Mouse (Mus musculus): Measurements from ENCODE around the gene Iffo2. TPM values are rescaled to one million over a fixed set of nuclear protein-coding genes. Genes with fewer than 3 reads are reported as not detected.
A peak's percentile ranks its signal among the peaks of the same experiment; 100 is the strongest.

Gene Iffo2
- polyA plus RNA-seq, 1 experiment from 2014 or later = 5.1 TPM

DNA sequence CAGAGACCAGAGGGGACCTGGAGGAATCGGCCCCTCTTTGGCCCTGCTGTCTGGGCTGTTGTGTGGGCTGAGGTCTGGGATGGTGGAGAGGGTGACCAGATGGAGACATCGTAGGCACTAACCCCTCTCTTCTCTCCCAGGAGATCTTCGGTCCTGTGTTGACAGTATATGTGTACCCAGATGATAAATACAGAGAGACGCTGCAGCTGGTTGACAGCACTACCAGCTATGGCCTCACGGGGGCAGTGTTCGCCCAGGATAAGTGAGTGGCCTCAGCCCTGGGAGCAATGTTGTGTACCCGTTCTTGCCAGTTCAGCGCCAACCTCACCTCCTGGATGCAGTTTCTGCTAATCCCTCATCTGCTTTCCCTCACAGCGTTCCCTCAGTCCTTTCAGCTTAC, 113.6 kb downstream of the Iffo2 start:
- Histone ChIP-seq H3K36me3 (peaks cover 18% of the 10 kb centered on the region), H3K27me3 (peaks cover 10% of the 10 kb centered on the region; the same call in 1 of the 2 replicates), H3K9me3 (replicated peaks) (no peaks in the 10 kb centered on the region), H3K4me3 (replicated peaks) (no peak overlapping the region), H3K4me2 (replicated peaks) (no peak overlapping the region), H3K9ac (no peak overlapping the region), H3K27ac (replicated peaks) (no peak overlapping the region), H3K4me1 (peaks cover 21% of the 10 kb centered on the region)
- WGBS = 15% methylated on average over 9 of the region's 9 CpGs
- no peak; the same call in 1 of the 2 replicates for ATAC-seq (ENCODE audit: insufficient number of reproducible peaks, low FRiP score, low TSS enrichment, low read depth)

DNA sequence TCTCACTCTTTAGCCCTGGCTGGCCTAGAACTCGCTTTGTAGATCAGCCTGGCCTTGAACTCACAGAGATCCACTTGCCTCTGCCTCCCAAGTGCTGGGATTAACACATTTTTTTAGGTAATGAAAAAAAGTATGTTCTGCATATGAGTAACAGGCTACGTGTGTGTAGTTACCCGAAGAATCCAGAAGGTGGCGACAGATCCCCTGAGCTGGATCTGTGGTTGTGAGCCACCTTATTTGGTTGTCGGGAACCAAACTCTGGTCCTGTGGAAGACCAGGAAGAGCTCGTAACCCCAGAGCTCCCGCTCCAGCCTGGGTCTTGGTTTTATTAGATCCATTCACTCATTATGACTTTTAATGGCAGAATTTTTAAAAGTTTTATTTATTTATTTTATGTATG, 116.6 kb downstream of the Iffo2 start:
- no peak overlapping the region for H3K4me2 ChIP-seq (replicated peaks)
- no peak overlapping the region for H3K9ac ChIP-seq
- 88% methylated on average over 7 of the region's 7 CpGs for WGBS
- no peak overlapping the region for H3K27ac ChIP-seq (replicated peaks)
- H3K36me3 ChIP-seq = peaks cover 20% of the 10 kb centered on the region
- no peak for ATAC-seq (ENCODE audit: insufficient number of reproducible peaks, low FRiP score, low TSS enrichment, low read depth)
- peaks cover 7% of the 10 kb centered on the region; the same call in 1 of the 2 replicates for H3K27me3 ChIP-seq
- no peaks in the 10 kb centered on the region for H3K9me3 ChIP-seq (replicated peaks)
- H3K4me1 ChIP-seq = peaks cover 7% of the 10 kb centered on the region
- H3K4me3 ChIP-seq (replicated peaks) = no peak overlapping the region

DNA sequence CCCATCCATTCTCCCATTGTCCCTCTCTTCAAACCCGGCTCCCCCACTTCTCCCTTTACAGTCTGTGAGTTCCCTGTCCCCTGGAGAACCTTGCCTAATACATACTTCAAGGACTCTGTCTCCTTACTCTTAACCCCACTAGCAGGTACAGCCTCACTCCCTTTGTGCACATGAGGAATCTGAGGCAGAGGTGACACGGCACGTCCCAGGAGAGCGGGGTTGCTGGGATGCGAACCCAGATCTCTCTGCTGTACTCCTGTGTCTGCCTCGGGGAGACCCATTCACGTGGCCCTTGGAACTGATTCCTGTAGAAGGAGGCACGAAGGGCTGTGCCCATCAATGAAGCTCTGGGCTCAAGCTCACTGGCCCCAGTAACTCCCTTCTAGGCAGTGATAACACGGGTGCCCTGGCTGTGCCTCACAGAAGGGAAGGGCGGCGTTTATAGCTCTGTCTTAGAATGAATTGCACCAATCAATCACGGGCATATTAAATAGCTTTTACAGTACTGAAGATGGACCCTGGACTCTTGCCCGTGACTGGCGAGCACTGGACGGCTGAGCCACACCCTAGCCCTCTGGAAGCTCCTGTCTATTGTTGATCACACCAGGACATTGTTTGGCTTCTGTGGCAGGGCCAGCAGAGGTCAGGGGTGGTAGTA, 119.9 kb downstream of the Iffo2 start:
- H3K9ac ChIP-seq = no peak overlapping the region
- no peaks in the 10 kb centered on the region for H3K27me3 ChIP-seq
- no peak for ATAC-seq (ENCODE audit: insufficient number of reproducible peaks, low FRiP score, low TSS enrichment, low read depth)
- no peaks in the 10 kb centered on the region for H3K9me3 ChIP-seq (replicated peaks)
- no peaks in the 10 kb centered on the region for H3K4me1 ChIP-seq
- 85% methylated on average over 15 of the region's 15 CpGs for WGBS
- no peak overlapping the region for H3K4me2 ChIP-seq (replicated peaks)
- H3K36me3 ChIP-seq = peaks cover 20% of the 10 kb centered on the region
- H3K27ac ChIP-seq (replicated peaks) = no peak overlapping the region
- no peak overlapping the region for H3K4me3 ChIP-seq (replicated peaks)

DNA sequence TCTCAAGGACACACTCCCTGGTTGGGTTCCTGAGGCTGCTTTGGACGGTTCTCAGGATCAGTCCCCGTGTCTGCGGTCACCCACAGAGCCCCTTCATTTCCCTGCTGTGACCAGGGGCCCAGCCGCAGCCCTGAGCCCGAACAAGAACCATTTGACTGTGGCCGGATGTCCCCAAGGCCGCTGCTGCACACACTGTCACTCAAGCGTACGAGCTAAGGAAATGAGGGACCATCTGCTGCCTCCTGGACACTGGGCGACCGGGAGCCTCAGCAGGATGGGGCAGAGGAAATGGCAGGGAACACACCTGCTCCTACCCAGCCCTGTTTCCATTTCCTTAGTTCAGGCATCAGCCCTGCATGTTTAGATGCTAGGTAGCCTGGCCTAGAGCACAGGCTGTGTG, 120.6 kb downstream of the Iffo2 start:
- H3K9me3 ChIP-seq (replicated peaks) = no peaks in the 10 kb centered on the region
- H3K4me1 ChIP-seq = no peaks in the 10 kb centered on the region
- no peak overlapping the region for H3K4me3 ChIP-seq (replicated peaks)
- no peaks in the 10 kb centered on the region for H3K27me3 ChIP-seq
- H3K9ac ChIP-seq = no peak overlapping the region
- no peak overlapping the region for H3K4me2 ChIP-seq (replicated peaks)
- peaks cover 20% of the 10 kb centered on the region for H3K36me3 ChIP-seq
- ATAC-seq (ENCODE audit: insufficient number of reproducible peaks, low FRiP score, low TSS enrichment, low read depth) = no peak
- WGBS = 70% methylated on average over 11 of the region's 11 CpGs
- no peak overlapping the region for H3K27ac ChIP-seq (replicated peaks)

DNA sequence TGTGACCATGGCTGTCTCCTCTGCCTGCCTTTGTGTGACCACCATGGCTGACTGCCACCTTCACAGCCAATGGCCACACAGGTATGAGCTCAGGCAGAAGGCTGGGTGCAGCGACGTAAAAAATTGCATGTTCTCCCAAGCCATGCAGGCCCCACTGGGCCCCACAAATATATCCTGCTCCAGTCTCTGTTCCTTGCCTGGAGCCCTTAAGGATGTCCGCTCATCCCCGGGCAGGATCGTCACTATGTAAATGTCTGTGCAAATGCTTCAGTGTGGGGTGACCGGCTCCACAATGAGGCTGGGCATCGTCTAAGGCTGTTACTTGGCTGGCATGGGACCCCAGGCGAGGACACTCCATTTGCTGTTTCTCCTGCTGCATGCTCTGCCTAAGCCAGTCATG, 122.9 kb downstream of the Iffo2 start, which contains the start of gene Tas1r2:
Gene Tas1r2, plus strand, starts transcription at position 301 of the 400 bp plus-strand sequence.
- no peak within 1 kb of the TSS for H3K4me3 ChIP-seq (replicated peaks)
- H3K4me2 ChIP-seq (replicated peaks) = no peak within 1 kb of the TSS
- H3K9me3 ChIP-seq (replicated peaks) = no peaks in the 10 kb centered on the region
- no peak for ATAC-seq (ENCODE audit: insufficient number of reproducible peaks, low FRiP score, low TSS enrichment, low read depth)
- H3K27ac ChIP-seq (replicated peaks) = no peak within 1 kb of the TSS
- peaks cover 7% of the 10 kb centered on the region for H3K36me3 ChIP-seq
- H3K9ac ChIP-seq = no peak within 1 kb of the TSS
- H3K4me1 ChIP-seq = no peaks in the 10 kb centered on the region
- WGBS = 86% methylated on average over 8 of the region's 8 CpGs
- H3K27me3 ChIP-seq = no peaks in the 10 kb centered on the region

DNA sequence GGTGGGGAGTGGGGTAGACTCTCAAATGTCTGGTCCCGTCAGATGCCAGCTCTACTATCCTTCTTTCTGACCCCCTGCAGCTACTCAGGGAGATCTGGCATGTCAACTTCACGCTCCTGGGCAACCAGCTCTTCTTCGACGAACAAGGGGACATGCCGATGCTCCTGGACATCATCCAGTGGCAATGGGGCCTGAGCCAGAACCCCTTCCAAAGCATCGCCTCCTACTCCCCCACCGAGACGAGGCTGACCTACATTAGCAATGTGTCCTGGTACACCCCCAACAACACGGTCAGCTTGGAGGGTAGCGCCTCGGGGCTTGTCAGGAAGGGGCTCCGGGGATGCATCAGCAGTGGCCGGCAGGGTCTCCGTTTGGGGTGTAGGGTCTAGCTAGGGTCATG, 131.5 kb downstream of the Iffo2 start:
- Histone ChIP-seq H3K4me1 (no peaks in the 10 kb centered on the region), H3K9me3 (replicated peaks) (no peaks in the 10 kb centered on the region), H3K36me3 (no peaks in the 10 kb centered on the region), H3K9ac (no peak overlapping the region), H3K4me3 (replicated peaks) (no peak overlapping the region), H3K4me2 (replicated peaks) (no peak overlapping the region), H3K27me3 (no peaks in the 10 kb centered on the region; the same call in 1 of the 2 replicates), H3K27ac (replicated peaks) (no peak overlapping the region)
- ATAC-seq (ENCODE audit: insufficient number of reproducible peaks, low FRiP score, low TSS enrichment, low read depth) = no peak
- 83% methylated on average over 14 of the region's 14 CpGs for WGBS

DNA sequence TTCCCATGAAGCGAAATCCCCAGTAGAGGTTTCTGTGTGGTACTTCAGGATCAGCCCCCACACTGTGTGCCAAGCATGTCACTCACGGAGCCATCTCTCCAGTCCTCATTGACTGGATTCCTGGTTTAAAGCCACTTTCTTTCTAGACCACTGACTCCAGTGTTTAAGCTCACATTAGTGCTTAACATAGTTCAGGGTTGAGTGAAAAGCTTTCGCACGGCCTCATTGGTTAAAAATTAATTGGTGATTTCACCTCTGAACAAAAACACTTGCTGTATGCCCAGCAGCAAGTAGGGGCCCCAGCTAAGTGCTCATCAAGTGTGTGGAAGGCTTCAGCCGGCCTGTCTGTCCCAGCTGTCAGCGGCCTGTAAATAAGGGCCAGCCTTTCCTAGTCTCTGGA, 137.3 kb downstream of the Iffo2 start:
- no peak for ATAC-seq (ENCODE audit: insufficient number of reproducible peaks, low FRiP score, low TSS enrichment, low read depth)

DNA sequence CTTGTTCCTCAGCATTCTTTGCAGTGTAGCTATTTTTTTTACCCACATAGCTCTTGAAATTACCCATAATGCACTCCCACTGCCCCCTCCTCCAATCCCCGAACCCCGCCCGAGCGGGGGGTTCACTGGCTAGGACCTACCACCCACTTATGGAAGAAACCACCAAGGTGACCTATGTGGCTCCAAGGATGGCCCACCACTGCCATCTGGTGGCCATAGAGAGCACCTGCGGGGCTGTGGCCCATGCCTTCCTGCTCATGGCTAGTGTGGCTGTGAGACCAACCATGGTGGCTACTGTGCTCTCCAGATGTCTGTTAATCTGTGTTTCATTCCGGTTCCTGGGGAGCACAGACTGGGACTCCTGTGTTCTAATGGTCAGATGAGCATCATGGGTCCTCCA, 139.5 kb downstream of the Iffo2 start:
- H3K36me3 ChIP-seq = no peaks in the 10 kb centered on the region
- peak; percentile 57; the same call in 1 of the 2 replicates for ATAC-seq (ENCODE audit: insufficient number of reproducible peaks, low FRiP score, low TSS enrichment, low read depth)

More for the DNA sequence above, 137.3 kb downstream of the Iffo2 start:
- no peaks in the 10 kb centered on the region; the same call in 1 of the 2 replicates for H3K27me3 ChIP-seq
- H3K4me2 ChIP-seq (replicated peaks) = no peak overlapping the region
- H3K4me1 ChIP-seq = no peaks in the 10 kb centered on the region
- H3K9me3 ChIP-seq (replicated peaks) = no peaks in the 10 kb centered on the region
- no peaks in the 10 kb centered on the region for H3K36me3 ChIP-seq
- no peak overlapping the region for H3K9ac ChIP-seq
- 74% methylated on average over 6 of the region's 6 CpGs for WGBS
- H3K4me3 ChIP-seq (replicated peaks) = no peak overlapping the region
- no peak overlapping the region for H3K27ac ChIP-seq (replicated peaks)

More for the DNA sequence above, 139.5 kb downstream of the Iffo2 start:
- no peaks in the 10 kb centered on the region; the same call in 1 of the 2 replicates for H3K27me3 ChIP-seq
- H3K4me2 ChIP-seq (replicated peaks) = no peak overlapping the region
- H3K27ac ChIP-seq (replicated peaks) = no peak overlapping the region
- WGBS = 15% methylated on average over 6 of the region's 6 CpGs
- no peak overlapping the region for H3K9ac ChIP-seq
- H3K4me3 ChIP-seq (replicated peaks) = no peak overlapping the region
- no peaks in the 10 kb centered on the region for H3K9me3 ChIP-seq (replicated peaks)
- no peaks in the 10 kb centered on the region for H3K4me1 ChIP-seq

Small RNA genes within 50 kb of the gene (microRNA-seq; reads per million reads assigned to microRNA genes)
- not detected for gene Gm25571 (ENCODE audit: borderline number of aligned reads)
- not detected for gene Mir7020 (ENCODE audit: borderline number of aligned reads)

Other genes starting within 250 kb of the Iffo2 start
- gene Pqlc2, start 219.8 kb upstream of the Iffo2 start, polyA plus RNA-seq (2015; fragmentation: Nextera tagmentation; extraction: Ambion mirVana) = 16.0 and 16.5 TPM in 2 replicates
- 85.7 and 94.1 TPM in 2 replicates for gene Akr7a5, start 219.8 kb upstream of the Iffo2 start, polyA plus RNA-seq (2015; fragmentation: Nextera tagmentation; extraction: Ambion mirVana)
- gene Mrto4, start 178.0 kb upstream of the Iffo2 start, polyA plus RNA-seq (2015; fragmentation: Nextera tagmentation; extraction: Ambion mirVana) = 103 and 108 TPM in 2 replicates
- 23.4 and 26.7 TPM in 2 replicates for gene Emc1, start 178.0 kb upstream of the Iffo2 start, polyA plus RNA-seq (2015; fragmentation: Nextera tagmentation; extraction: Ambion mirVana)
- 69.5 and 71.4 TPM in 2 replicates for gene Ubr4, start 177.9 kb upstream of the Iffo2 start, polyA plus RNA-seq (2015; fragmentation: Nextera tagmentation; extraction: Ambion mirVana)
- gene Gm21969, start 72.6 kb downstream of the Iffo2 start, polyA plus RNA-seq (2015; fragmentation: Nextera tagmentation; extraction: Ambion mirVana) = not detected in 2 replicates
- gene Aldh4a1, start 92.3 kb downstream of the Iffo2 start, polyA plus RNA-seq (2015; fragmentation: Nextera tagmentation; extraction: Ambion mirVana) = 37.1 and 37.7 TPM in 2 replicates
- gene Tas1r2, start 123.0 kb downstream of the Iffo2 start, polyA plus RNA-seq (2015; fragmentation: Nextera tagmentation; extraction: Ambion mirVana) = 0.07 TPM in 1 of 2 replicates, not detected in the other

Data from embryonic facial prominence, embryonic 15.5 days (tissue).